Mouse (Mus musculus): Measurements from ENCODE around the gene 5730522E02Rik. TPM values are rescaled to one million over a fixed set of nuclear protein-coding genes. Genes with fewer than 3 reads are reported as not detected.

5730522E02Rik gene
- total RNA-seq, 1 experiment from 2014 or later, result not detected

DNA sequence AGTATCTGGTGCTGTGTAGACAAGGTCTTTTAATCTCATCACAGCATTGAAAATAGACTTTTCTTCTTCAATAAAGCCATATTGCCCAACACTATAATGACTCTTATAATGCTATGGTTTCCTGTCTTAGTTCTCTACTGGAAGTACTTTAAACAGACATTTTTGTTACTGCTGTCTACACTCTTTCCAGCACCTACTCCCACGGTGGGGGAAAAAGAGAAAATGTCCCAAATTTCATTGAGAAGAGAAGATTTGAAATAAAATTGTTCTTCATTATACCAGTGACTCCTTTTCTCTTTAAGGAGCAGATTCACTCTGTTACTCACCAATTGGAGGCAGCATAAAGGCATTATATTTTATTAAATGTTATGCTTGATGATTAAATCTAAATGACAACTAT lies 72.5 kb downstream of the 5730522E02Rik start:
- no peak for ATAC-seq (replicated peaks; ENCODE audit: insufficient number of reproducible peaks, low FRiP score, low TSS enrichment, poor library complexity, severe bottlenecking)

DNA sequence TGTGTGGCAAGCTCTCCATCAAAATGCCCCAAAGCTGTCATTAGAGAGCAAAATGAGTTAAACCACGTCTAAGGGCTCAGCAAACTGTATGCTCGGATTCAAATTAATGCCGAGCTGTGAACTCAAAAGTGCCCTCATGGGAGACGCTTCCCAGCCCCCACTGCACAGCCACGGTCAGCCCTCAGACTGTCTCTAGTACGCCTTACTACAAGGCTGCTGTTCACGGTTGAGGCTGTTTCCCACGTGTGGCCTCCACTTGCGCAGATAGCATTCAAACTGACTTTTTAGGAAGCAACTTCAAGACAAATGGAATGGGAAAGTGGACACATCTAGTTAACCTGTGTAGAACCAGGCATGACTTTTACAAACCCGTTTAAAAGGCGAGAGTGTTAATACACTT lies 79.7 kb downstream of the 5730522E02Rik start:
- ATAC-seq (replicated peaks; ENCODE audit: insufficient number of reproducible peaks, low FRiP score, low TSS enrichment, poor library complexity, severe bottlenecking), result no peak

DNA sequence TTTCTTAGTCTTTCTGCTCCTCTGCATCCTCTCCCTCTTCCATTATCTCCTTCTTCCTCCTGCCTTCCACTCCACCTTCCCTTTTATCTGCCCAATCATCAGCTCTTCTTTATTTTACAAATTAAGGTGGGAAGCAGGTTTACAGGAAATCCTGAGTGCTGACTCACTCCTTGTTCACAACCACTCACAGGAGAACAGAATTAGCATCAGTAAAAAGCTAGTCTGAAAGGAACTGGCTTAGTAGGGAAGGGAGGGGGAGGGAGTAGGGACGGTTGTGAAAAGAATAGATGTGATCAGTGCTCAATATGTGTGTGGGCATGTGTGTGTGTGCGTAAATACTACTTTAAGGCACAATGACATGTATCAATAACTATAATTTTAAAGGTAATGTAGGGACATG lies 81.5 kb downstream of the 5730522E02Rik start:
- no peak for ATAC-seq (replicated peaks; ENCODE audit: insufficient number of reproducible peaks, low FRiP score, low TSS enrichment, poor library complexity, severe bottlenecking)

DNA sequence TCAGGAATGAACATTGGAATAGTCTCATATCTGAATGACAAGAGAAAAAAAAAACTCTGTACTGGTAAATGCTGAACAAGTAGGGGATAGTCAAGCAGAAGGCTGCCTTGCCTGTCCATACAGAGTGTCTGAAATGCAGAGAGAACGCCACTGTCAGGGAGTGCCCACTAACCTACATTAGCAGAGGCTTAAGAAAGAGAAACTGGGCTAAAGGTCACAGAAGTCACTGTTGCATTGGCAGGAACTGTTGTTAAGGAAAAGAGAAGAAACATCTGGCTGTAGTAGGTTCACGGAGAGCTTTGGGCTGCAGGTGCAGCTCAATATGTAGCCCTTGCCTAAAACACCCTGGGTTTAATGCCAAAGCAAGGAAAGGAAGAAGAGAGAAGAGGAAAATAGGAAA lies 82.2 kb downstream of the 5730522E02Rik start:
- peak; percentile 70; the same call in 1 of the 2 replicates for ATAC-seq (replicated peaks; ENCODE audit: insufficient number of reproducible peaks, low FRiP score, low TSS enrichment, poor library complexity, severe bottlenecking)

DNA sequence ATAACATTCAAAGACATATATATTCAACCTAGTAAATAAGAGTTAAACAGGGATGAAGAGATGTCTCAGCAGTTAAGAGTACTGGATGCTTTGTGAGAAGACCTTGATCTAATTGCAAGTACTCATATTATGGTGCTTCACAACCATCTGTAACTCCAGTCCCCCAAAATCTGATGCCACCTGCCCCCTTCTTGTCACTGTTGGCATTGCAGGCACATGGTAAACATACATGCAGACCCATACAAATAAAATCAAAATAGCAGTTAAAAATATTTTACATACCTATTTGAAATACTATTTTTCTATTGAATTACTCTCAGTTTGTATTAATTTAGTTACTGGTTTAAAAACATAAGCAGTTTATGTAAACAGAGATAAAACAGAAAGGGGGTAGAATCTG lies 84.6 kb downstream of the 5730522E02Rik start:
- ATAC-seq (replicated peaks; ENCODE audit: insufficient number of reproducible peaks, low FRiP score, low TSS enrichment, poor library complexity, severe bottlenecking), result no peak

DNA sequence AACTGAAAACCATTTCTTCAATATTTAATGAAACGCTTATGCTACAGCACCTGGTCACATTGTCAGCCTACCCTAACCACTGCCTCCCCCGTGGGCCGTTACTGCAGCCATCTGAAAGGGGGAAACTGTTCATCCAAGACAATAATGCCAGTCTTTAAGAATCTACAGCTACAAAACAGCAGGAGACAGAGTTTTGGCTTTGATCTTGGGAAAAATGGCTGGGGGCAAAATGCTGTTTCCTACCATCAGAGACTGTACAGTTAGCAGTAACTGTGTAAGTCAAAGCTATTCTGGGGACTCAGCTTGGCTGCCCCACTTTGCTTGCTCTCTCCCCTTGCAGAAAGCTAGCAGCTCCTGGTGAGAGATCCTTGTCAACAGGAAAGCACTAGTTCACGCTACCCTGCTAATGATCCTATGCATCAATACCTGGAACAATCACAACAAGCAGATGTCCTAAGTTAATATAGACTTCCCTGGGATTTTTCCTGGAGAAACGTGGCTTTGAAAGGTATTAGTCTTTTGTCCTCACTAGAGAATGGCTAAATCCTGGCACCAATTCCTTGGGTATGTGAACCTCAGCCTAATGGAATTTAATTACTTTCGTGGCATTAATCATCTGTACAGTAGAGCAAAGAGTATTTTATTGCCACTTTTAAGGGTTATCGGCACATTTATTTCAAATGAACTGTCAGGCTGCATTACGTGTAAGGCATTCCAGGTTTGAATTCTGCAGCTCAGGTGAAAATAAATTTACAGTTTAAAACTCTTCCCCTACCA lies 89.6 kb downstream of the 5730522E02Rik start:
- no peak for ATAC-seq (replicated peaks; ENCODE audit: insufficient number of reproducible peaks, low FRiP score, low TSS enrichment, poor library complexity, severe bottlenecking)

DNA sequence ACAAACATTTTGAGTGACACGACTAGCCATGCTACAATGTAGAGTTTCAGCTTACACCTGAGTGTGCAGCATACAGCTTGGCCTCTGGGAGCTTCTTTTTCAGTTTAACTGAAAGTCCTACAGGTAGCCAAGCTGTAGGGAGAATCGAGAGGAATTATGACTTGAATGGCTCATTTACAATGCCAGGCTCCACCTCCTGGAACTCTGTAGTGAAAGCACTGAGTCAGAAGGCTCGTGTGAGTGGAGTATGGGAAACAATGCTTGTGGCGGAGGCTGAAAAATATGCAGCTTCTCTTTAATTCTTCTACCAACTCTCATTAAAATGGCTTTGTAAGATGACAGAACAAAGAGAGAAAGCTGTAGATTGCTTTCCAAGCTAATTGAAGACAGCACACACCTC lies 92.9 kb downstream of the 5730522E02Rik start:
- no peak for ATAC-seq (replicated peaks; ENCODE audit: insufficient number of reproducible peaks, low FRiP score, low TSS enrichment, poor library complexity, severe bottlenecking)

GRCm38 (mm10) chr11:26112206-26112605 lies 98.4 kb downstream of the 5730522E02Rik start:
- no peak for ATAC-seq (replicated peaks; ENCODE audit: insufficient number of reproducible peaks, low FRiP score, low TSS enrichment, poor library complexity, severe bottlenecking)

DNA sequence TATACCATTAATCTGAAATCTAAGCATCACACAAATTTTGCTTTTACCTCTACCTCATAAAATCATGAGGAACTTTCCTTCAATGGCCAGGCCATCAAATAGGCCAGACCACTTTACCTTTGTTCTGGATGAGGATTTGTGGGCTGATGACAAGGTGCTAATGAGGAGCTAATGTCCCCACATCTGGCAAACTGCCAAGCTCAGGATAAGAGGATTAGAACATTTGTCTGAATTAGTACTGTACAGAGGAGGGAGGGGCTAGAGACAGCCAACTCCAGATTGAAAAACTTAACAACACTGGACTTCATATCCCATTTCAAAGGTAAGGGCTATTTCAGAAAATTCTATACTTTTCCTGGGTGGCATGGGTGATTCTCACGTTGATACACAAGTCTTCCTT lies 101.9 kb downstream of the 5730522E02Rik start:
- no peak for ATAC-seq (replicated peaks; ENCODE audit: insufficient number of reproducible peaks, low FRiP score, low TSS enrichment, poor library complexity, severe bottlenecking)

DNA sequence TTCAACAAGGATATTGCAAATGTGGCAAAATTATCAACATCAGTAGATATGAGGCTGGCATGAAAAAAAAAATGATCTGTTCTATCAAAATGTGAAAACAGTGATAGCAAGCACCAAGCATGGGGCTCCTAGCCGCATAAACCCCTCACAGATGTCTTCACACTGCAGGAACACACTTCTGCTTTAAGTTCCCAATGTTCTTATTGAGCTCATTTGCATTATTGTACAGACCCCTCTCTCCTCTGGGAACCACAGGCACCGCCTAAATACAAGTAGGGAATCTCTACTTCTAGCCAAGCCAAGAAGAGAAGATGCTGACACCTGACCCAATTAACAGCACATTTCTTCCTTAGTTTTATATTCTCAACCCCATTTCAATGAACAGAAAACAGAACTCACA lies 105.9 kb downstream of the 5730522E02Rik start:
- no peak for ATAC-seq (replicated peaks; ENCODE audit: insufficient number of reproducible peaks, low FRiP score, low TSS enrichment, poor library complexity, severe bottlenecking)

DNA sequence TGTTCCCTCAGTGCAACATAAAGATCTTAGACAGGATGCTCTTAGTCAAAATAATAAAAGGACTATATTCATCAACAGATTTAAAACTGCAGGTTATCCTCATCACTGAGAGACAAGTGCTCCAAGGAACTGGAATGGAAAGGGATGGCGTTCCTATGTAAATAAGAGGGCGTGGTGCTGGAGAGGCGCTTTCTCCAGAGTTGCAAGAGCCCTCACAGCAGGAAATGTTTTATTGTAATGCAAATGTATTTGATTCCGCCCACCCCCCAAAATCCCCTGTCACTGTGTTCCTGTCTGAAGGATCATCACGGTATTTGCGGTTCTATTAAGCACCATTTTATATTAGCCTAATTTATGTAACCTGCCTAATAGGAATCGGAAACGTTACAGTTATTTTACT lies 106.9 kb downstream of the 5730522E02Rik start:
- no peak for ATAC-seq (replicated peaks; ENCODE audit: insufficient number of reproducible peaks, low FRiP score, low TSS enrichment, poor library complexity, severe bottlenecking)

DNA sequence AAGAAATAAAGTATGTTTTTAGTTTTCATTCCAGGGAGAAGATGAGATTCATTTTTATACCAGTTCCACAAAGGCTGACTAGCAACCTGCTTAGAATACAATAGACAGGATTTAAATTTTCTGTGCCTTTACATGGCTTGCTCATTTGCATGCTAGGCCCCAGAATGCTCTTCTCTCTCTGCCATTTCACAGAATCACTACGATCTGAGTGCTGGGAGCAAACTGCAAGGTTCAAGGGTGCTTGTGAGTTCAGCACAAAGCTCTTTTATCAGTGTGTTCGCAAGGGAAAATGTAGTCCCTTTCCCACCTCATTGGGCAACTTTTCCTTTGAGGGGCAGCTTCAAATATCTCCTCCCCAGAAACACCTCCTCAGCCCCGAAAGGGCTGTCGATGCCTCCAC lies 107.7 kb downstream of the 5730522E02Rik start:
- no peak for ATAC-seq (replicated peaks; ENCODE audit: insufficient number of reproducible peaks, low FRiP score, low TSS enrichment, poor library complexity, severe bottlenecking)

- ATAC-seq (replicated peaks; ENCODE audit: insufficient number of reproducible peaks, low FRiP score, low TSS enrichment, poor library complexity, severe bottlenecking), result no peak
These were observed 110.5 kb downstream of the 5730522E02Rik start for GRCm38 (mm10) chr11:26100077-26100476.

DNA sequence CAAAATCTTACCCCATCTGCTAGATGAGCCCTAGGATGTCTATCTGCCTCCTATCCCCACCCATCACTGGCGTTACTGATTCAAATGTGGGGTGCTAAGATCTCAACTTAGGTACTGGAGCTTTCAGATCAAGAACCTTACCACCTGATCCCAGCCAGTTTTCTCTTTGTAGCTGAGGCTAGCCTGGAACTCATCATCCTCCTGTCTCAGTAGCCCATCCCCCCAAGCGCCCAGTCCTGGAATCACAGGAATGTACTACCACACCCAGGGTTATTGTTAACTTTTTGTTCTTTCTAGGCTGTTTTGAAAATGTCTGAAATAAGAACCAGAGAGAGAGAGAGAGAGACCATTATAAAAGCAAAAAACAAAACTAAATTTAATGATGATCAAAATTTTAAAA lies 111.6 kb downstream of the 5730522E02Rik start:
- ATAC-seq (replicated peaks; ENCODE audit: insufficient number of reproducible peaks, low FRiP score, low TSS enrichment, poor library complexity, severe bottlenecking), result no peak

DNA sequence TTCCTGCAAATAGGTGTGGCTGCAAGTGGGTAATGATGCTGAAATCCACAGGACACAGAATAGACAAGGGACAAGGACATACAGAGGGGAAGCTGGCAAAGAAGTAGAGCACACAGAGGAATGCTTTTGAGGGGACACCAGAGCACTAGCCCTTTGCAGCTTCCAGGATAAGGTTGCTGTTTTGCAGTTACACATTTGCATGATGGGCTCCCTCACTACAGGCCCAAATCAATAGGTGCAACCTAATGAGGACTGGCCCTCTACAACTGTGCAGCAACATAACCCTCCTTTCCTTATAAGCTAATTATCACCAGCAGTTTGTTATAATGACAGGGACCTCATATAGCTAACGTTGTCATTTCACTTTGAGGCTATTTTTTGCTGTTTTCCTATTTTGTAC lies 114.5 kb downstream of the 5730522E02Rik start:
- no peak for ATAC-seq (replicated peaks; ENCODE audit: insufficient number of reproducible peaks, low FRiP score, low TSS enrichment, poor library complexity, severe bottlenecking)

DNA sequence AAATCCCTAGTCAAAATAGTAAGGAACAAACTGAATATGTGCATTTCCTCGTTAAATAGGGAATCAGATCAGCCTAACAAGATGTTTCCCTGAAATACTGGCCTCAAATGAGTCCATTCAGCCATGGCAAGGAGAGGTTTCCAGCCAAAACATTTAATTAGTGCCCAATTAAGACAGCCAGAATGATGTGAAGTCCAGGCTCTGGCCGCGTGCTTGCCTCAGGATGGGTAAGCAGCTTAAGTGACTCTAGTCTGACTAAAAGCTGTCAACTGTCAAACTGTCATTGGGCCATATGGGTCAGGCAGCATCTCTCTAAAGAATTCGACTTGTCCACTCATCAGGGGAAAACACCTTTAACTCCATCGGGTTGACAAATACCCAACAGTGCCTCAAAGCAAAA lies 121.6 kb downstream of the 5730522E02Rik start:
- ATAC-seq (replicated peaks; ENCODE audit: insufficient number of reproducible peaks, low FRiP score, low TSS enrichment, poor library complexity, severe bottlenecking), result no peak

DNA sequence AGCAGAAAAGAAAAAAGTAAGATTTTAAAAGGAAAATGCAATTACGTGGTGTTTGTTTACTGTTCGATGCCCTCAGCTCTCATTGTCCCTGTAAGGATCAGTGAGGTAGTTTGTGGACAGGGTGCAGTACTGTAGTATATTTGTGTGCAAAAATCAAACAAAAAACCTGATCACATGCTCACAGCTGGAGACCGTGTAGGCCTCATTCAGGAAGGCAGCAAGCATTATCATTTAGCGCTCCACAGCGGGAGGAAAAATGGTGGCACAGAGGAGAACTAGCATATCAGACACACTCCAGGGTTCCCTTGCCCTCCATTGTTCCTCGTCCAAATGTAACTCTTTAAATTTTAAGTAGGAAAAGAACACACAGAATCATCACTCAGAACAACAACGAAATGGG lies 123.9 kb downstream of the 5730522E02Rik start:
- no peak for ATAC-seq (replicated peaks; ENCODE audit: insufficient number of reproducible peaks, low FRiP score, low TSS enrichment, poor library complexity, severe bottlenecking)

DNA sequence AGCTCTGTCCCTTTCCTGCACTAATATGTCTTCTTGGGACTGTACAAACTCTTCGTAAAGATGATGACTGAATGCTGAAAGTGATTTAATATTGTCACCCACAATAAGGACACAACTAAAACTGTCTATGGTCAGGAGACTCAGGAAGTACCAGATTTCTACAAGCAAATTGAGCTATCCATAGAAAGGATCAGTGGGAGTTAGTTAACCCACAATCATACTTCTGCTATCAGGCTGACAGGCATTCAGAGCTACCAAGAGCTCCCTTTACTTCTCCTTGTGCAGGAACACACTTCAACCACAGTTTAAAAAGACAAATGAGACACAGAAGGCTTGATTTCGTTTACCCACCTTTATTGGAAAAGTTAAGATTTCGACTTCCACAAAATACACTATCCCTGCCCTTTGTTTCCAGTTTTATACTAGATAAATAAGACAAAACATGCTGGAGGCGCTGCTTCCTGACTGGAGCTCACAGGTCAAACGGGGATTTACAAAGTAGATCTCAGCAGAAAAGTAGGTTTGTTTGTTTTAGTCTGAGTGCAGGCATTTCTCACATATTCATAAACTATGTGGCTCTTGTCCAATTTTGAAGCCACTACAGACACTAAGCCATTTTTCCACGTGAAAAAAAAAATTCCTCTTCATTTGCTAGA lies 125.1 kb downstream of the 5730522E02Rik start:
- ATAC-seq (replicated peaks; ENCODE audit: insufficient number of reproducible peaks, low FRiP score, low TSS enrichment, poor library complexity, severe bottlenecking), result no peak

- no peak for ATAC-seq (replicated peaks; ENCODE audit: insufficient number of reproducible peaks, low FRiP score, low TSS enrichment, poor library complexity, severe bottlenecking)
These were observed 134.2 kb downstream of the 5730522E02Rik start for GRCm38 (mm10) chr11:26076335-26076734.

- ATAC-seq (replicated peaks; ENCODE audit: insufficient number of reproducible peaks, low FRiP score, low TSS enrichment, poor library complexity, severe bottlenecking), result no peak
These were observed 135.0 kb downstream of the 5730522E02Rik start for GRCm38 (mm10) chr11:26075536-26075935.

Measured in monocyte, adult 5-6 weeks (primary cell).